Mouse (Mus musculus) left cerebral cortex, adult 8-10 months (tissue): Measurements from ENCODE around the gene Rsbn1l. TPM values are rescaled to one million over a fixed set of nuclear protein-coding genes. Genes with fewer than 3 reads are reported as not detected.
"Not testable (repeated sequence)": the region's sequence is repeated elsewhere in the genome, so short reads cannot be mapped to it uniquely, and the experiment has no call there.

Source experiments
- DNase-seq, 2 experiments: peaks; one replicate each; pipeline ENCODE4 v3.0.0; 2022; ENCODE audit warnings: low spot score in 2 of 2
- total RNA-seq, 4 experiments: library from RNA; stranded (reverse); gene quantifications; 2 replicates each; pipeline ENCODE4 v1.2.4; 2022

The Rsbn1l gene
- total RNA-seq, 4 experiments from 2014 or later: 17.9 to 19.3 (median 19.0) TPM

- no peak for DNase-seq
Observed at GRCm38 (mm10) chr5:20950516-20950854, 5.7 kb downstream of the Rsbn1l start.

DNA sequence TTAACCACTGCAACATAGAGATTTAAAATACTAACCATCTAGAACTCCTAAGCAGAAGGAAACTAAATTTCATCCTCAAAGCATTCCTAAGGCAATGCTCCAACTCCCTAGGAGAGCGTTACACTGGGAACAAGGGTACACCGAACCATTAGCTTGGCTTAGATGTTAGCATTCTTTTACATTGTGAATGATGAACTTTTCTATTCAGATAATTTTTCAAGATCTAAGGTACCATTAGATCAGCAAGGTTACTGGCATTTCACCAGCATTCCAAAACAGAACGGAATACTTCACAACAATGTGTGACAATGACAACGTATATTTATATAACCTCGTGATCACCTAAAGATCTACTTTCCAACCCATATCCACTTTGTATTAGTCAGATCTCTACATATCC, 6.1 kb downstream of the Rsbn1l start:
- DNase-seq: no peak

DNA sequence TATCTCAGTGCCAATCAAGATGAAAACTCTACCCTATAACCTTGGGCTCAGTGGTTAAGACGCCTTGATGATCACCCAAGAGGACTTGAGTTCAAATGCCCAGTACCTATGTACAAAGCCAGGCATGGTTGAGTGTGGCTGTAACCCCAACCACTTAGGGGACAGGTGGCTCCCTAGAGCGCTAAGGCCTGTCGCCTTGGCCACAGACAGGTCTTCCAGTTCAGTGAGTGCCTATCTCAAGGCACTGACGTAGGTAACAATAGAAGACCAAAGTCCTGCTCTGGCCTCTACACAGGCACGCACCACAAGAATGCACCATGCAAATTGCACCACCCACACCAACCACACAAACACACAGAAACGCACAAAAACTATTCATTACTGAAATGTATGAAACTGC, 9.3 kb downstream of the Rsbn1l start:
- no peak for DNase-seq

GRCm38 (mm10) chr5:20944961-20945748, 11.0 kb downstream of the Rsbn1l start:
- DNase-seq: no peak

DNA sequence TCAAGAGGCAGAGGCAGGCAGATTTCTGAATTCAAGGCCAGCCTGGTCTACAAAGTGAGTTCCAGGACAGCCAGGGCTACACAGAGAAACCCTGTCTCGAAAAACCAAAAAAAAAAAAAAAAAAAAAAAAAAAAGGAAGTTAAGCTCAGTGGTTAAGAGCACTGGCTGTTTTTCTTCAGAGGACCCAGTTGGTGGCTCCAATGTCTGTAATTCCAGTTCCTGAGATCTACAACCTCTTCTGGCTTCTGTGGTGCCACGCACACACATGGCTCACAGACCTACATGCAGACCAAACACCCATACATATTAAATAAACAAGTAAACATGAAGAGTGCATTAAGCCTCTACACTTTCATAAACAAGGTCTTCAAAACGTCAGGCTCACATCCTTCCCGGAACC, 12.4 kb downstream of the Rsbn1l start:
- not testable (repeated sequence) for DNase-seq

GRCm38 (mm10) chr5:20942523-20942922, 13.7 kb downstream of the Rsbn1l start:
- DNase-seq: no peak

DNA sequence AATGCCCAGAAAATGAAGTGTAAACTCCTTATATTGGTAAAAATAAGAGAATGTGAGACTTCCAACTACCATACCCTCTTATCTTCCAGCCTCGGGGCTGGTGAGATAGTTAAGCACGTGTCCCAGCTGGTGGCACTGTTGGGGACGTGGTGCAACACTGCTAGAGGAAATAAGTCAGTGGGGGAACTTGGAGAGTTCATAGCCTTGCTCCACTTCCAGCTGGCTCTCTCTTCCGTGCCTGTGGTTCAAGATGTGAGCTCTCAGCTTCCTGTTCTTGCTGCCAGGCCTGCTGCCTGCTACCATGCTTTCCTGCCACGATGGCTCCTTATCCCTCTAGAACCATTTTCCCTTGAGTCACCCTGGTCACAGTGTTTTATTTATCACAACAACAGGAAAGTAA, 15.0 kb downstream of the Rsbn1l start:
- no peak for DNase-seq

- DNase-seq: no peak
Observed at GRCm38 (mm10) chr5:20940696-20941095, 15.5 kb downstream of the Rsbn1l start.

GRCm38 (mm10) chr5:20940040-20940571, 16.1 kb downstream of the Rsbn1l start:
- DNase-seq: no peak

DNA sequence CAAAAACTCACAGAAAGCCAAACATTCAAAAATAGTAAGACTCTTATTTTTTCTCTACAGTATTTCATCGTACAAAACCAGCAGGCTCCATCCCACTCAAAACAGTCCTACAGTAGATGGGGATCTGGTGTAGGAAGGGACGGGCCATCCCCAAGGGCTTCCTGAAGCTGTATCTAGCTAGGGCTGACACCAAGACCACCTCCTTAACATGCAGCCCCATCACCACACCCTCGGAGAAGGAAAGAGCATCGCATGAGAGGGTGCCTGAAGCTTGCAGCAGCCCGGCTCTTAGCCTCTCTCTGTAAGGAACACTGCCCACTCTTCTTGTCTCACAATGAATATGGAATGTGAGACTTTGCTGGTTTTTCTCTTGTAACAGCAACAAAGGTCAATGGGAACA, 17.7 kb downstream of the Rsbn1l start:
- no peak for DNase-seq

- DNase-seq: no peak
Observed at GRCm38 (mm10) chr5:20935934-20936333, 20.3 kb downstream of the Rsbn1l start.

DNA sequence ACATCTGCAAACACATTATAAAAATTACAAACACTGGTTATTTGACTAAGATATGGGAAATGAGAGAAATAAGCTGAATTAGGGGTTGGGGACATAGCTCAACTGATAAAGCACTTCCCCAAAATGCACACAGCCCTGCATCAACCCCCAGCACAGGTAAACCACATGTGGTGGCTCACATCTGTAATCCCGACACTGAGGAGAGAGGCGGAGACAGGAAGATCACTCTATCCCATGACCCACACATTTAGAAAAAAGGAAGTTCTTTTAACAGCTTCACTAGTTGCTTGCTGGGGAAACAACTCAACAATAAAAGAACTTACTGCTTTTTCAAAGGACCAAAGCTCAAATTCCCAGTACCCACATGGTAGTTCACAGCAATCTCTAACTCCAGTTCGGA, 23.6 kb downstream of the Rsbn1l start:
- DNase-seq: no peak

GRCm38 (mm10) chr5:20931300-20931699, 24.9 kb downstream of the Rsbn1l start:
- no peak for DNase-seq

GRCm38 (mm10) chr5:20930430-20930829, 25.8 kb downstream of the Rsbn1l start:
- DNase-seq: no peak

- no peak for DNase-seq
Observed at GRCm38 (mm10) chr5:20929669-20930151, 26.5 kb downstream of the Rsbn1l start.

- DNase-seq: no peak
Observed at GRCm38 (mm10) chr5:20925451-20925850, 30.7 kb downstream of the Rsbn1l start.

DNA sequence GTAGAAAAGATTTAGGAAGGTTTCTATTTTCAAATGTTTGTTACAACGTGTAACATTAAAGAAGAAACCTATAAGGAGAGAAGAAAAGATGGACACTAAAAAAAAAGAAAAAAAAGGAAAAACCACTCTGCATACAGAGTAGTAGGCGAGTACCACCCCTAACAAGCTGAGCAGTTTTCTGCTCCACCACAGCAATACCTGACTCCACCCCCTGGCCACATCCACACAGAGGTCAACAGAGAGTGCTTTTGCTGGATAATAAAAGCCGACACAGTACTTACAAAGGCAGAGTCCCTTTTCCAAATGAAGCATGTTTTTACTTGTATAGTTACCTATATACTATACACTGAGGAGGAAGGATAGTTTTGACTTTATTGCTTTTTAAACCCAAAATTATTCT, 31.6 kb downstream of the Rsbn1l start:
- DNase-seq: no peak

GRCm38 (mm10) chr5:20919566-20919965, 36.6 kb downstream of the Rsbn1l start:
- DNase-seq: no peak

GRCm38 (mm10) chr5:20918967-20919366, 37.2 kb downstream of the Rsbn1l start:
- no peak for DNase-seq

- DNase-seq: peak in 1 of 2 experiments; percentile 61
Observed at GRCm38 (mm10) chr5:20913372-20914275, 42.6 kb downstream of the Rsbn1l start.

DNA sequence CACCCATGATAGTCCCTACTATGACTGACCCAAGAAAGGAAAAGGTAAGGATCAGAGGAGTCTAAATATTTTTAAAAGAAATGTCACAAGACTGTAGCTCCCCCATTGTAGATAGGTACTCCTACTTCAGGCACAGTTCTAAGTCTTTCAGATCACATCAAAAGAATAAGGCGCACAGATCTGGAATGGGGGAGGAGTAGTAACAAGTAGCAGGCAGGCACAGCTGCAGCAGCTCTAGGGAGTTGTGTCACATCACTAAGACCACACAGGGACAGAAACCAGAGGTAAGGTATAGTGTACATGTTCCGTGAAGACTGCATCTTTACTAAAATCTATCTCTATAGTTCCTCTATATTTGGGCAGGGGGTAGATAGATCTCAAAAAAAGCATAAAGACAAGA, 44.5 kb downstream of the Rsbn1l start:
- DNase-seq: no peak

GRCm38 (mm10) chr5:20906191-20906590, 50.0 kb downstream of the Rsbn1l start:
- DNase-seq: no peak
